Mouse (Mus musculus) mature B cell (primary cell): ENCODE measurements around the gene Gm21897.
"Not testable (repeated sequence)": the region's sequence is repeated elsewhere in the genome, so short reads cannot be mapped to it uniquely, and the experiment has no call there.

Experiments
- in situ Hi-C: fragments of 300-500 bp; cut with MboI; formaldehyde crosslinking; loops from 2 replicates; pipeline ENCODE4 v1.14.3; 2019

Gene Gm21897

GRCm38 (mm10) chr16:15317158-15317557 lies at the start of gene Gm21897:
TSS of gene Gm21897 (plus strand) at chr16:15317458.
- in situ Hi-C loops, result not testable (repeated sequence)

- in situ Hi-C loops, result no loop called here
Measured at GRCm38 (mm10) chr16:15272291-15272690, 45.0 kb upstream of the Gm21897 start.

DNA sequence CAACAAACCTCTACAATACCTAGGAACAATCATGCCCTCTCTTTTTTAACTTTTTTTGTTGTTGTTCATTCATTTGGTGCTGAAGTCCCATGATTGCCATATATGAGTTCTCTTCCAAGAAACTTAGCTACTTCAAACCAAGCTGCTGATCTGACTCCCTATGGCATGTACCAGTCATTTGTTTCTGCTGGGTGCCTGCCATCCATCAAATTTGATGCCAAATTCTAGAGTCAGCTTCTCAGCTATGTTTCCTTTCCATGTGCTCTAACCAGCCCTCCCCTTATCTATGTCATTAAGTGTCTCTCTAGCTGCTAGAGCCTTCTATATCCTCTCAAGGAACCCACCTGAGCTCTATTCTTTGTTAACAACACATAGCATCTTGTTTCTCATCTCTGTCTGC lies 39.8 kb upstream of the Gm21897 start:
- in situ Hi-C loops, result no loop called here

DNA sequence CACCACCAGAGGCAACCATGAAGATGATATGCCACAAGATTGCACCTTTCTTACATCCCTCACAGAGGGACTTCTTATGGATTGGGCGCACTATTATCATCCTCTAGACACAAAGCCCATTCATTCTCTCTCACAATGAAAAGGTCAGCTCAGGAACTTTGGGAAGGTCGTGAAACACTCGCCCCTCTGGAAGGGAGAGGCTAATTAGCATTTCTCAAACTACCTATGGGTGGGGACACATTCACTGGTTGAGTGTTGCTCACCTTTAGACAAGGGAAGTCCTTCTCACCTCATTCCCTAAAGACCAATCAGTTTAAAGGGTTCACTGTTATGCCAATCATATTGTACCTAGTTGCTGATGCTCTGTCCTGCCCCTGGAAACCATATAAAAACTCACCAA lies 24.2 kb upstream of the Gm21897 start:
- in situ Hi-C loops, result no loop called here

DNA sequence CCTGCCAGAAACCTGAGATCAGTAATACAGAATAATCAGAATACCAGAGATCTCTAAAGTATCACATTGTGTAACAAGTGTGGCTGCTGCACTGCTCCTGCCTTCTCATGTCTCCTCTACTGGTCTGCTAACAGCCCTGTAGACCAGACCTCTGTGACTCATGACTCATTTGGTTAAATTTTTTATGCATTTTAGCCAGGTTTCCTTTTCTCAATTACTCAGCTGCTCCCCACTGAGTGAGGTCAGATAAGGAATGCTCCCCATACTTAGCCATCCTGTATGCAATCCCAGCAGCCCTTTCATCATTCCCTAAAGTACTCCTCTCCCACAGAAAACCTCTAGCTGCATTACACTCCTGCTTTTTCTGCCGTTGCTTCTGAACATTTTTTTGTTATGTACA lies 23.0 kb upstream of the Gm21897 start:
- in situ Hi-C loops, result no loop called here

DNA sequence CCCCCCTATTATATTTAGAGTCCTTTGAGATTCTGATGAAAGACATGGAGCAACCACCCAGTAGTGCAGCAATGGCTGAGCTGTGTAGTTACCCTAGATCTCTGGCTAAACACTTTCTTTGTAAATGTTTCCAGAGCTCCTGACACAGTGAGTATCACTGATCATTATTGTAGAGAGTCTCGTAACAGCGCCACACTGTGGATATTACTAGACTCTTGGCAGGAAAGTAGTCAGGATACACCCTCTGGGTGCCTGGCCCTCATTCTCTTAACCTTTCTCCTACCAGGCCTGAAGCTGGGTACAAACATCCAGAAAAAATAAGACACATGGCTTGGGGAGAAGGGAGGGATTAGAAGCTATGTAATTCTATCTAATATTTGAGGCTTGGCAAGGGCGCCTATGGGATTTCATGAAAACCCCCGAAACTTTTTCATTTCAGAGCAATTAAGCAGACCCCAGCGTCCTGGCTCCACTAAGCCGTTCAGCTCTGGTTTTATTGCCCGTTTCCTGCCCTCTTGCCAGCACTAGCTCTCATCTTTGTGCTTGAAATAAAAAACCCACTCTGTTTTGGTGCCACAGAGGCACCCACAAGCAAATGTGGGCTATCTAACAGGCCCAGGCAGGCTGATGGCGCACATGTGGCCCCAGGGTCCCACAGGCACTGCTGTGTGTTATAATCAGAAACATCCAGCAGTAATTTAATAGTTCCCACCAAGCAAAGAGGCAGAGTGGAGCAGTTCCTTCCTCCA lies 22.2 kb upstream of the Gm21897 start:
- in situ Hi-C loops, result no loop called here

- in situ Hi-C loops, result no loop called here
Measured at GRCm38 (mm10) chr16:15334526-15334925, 17.3 kb downstream of the Gm21897 start.

GRCm38 (mm10) chr16:15339051-15339450 lies 21.8 kb downstream of the Gm21897 start:
- in situ Hi-C loops, result no loop called here

GRCm38 (mm10) chr16:15346045-15346444 lies 28.8 kb downstream of the Gm21897 start:
- in situ Hi-C loops, result no loop called here

GRCm38 (mm10) chr16:15349381-15349780 lies 32.1 kb downstream of the Gm21897 start:
- in situ Hi-C loops, result no loop called here

DNA sequence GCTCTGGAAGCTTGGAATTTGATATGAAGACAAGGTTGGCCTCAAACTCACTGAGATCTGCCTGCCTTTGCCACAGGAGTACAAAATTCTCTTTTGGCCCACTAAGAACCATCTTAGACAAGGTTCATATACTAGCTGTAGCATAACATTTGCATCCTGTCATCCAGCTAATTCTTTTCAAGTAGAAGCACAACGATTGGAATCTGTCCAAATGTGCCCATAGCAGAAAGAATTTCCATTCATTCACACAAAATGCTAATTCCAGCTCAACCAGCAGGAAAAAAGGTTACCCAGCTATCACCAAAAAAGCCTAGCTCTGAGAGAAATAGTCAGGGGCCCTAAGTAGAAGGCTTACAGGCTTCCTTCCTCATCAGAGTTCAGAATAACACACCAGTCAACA lies 34.0 kb downstream of the Gm21897 start:
- in situ Hi-C loops, result no loop called here

DNA sequence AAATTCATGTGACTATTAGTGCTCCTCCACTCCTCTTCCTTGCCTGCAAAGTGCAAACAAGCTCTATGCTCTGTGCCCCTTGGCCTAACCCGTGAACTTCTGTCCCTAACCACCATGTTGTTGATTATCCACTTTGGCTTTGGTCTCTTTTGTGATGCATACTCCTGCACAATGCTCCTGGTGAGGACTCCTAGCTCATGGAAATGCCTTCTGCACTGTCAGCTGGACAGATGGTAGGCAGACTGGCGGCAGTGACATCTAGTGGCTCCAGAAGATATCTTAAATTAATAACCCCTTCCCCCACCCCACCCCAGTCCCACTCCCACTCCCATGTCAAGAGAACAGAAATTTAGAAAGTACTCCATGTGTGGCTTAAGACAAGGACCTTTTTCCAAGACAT lies 35.1 kb downstream of the Gm21897 start:
- in situ Hi-C loops, result no loop called here

DNA sequence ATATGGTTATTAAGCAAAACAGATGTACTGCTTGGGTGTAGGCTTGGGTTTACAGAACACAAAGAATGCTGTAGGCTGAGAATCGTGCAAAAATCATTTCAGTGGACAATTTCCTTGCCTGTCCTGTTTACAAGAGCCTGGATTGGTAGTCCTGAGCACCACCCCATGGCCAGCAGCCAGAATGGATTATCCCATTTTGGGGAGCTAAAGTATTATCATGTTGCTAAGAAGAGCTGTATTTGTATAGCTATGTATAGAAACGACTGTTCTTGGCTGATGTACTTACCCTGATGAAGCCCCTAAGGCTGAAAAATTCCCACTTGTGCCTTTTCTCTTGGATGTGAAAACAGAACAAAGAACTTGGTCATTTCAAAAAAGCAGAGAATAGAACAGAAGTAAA lies 37.6 kb downstream of the Gm21897 start:
- in situ Hi-C loops, result no loop called here

DNA sequence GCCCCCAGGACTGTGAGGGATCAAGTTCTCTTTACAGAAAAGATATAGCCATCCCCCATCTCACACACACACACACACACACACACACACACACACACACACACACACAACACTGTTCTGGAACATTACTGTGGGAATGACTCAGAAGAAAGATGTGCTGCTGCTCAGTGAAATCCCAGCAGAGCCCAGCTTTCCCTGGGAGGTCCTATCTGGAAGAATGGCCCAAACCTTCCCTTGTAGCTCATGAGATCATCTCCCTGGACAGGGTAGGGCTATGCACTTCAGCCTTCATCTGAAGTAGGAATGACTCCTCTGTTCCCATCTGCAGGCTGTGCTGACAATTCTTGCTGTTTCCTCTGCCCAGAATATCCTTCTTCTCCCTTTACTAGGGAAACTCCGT lies 38.1 kb downstream of the Gm21897 start:
- in situ Hi-C loops, result no loop called here

GRCm38 (mm10) chr16:15357766-15358165 lies 40.5 kb downstream of the Gm21897 start:
- in situ Hi-C loops, result no loop called here

GRCm38 (mm10) chr16:15359110-15359782 lies 42.0 kb downstream of the Gm21897 start:
- in situ Hi-C loops, result no loop called here

DNA sequence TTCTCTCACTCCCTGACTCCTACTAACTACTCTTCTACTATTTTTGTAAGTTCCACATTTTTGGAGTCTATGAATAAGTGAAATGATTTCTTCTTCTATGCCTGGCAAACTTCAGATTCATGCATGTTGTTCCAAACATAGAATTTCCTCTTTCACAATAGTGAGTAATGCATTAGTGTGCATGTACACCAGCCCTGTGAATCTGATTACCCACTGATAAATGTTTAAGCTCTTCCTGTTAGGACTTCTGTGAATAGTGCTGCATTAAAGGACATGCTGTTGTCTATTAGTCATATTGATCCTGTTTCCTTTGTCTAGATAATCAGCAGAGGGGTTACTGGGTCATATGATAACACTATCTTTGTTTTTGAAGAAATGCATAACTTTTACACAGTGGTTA lies 43.6 kb downstream of the Gm21897 start:
- in situ Hi-C loops, result no loop called here
